Mouse (Mus musculus): ENCODE results near the gene B4galnt4.

Gene B4galnt4

DNA sequence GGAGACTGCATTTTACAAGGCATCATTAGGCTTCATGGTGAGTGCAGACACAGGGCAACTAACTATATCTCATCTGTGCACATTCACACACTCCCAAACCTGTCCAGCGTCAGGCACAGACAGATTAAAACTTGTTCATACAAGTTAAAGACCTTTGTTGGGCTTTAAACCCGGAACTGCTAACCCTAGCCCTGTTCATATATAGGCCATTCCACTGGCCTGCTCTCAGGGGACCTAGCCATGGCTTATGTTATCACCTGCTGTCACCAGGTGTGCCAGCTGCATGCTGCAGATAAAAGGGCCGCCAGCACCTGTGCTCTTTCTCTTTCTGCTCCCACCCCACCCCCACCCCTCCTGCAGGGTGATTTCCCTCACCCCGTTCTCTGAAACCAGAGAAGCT lies 18.4 kb upstream of the B4galnt4 start:
- DNase-seq, result no peak

DNA sequence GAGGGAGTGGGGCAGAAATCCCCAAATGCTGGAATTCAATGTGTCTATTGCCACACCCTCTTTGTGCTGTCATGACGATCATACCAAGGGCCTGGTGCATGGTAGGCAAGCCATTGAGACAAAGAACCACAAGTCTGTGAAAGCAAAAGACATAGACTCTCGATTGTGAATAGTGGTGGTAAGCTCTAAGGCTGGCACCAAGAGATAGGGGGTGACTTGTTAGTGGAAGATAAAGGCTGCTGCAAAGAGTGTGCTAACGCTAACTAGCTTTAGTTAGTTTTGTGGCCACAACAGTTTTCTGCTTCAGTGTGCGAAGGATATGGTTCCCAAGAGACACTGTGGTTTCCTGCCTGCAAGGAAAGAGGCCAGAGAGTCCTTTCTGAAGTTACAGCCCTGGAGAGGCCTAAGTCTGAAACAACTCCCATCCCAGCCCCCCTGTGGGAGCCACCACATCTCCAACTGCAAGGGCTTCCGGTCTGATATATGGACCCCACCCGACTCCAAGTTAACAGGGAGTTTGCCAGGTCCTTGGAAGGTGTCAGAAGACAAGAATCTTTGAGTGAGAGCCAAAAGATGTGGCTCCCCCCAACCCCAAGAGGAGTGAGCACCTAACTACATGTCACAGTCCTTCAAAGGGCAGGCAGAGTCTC lies 13.8 kb upstream of the B4galnt4 start:
- DNase-seq, result no peak

DNA sequence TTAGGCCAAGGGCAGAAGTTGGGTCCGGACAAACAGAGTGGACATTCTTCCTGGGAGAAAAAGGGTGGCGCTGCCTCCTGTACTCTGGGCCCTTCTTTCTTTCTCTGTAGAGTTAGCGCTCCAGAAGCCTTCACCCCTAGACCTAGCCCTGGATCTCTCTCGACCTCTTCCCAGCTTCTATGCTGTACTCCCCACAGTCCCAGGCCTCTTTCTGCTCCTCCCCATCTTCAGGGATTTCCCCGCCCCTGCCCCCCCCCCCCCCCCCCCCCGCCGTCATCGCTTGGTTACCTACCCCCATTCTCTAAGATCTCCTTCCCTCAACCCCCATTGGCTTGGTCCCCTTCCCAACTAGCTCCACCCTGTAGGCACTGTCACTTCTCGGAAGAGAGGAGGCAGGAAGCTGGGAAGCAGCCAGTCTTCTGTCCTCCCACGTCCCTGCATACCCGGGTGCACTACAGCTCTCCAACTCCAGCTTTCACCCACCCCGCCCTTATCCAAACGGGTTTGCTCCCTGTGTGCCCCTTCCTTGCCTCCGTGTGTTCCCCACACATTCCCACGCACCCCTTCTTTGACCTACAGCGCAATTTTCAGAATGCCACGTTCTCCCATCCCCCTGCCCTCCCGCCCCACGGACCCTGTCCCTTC lies 13.2 kb upstream of the B4galnt4 start:
- DNase-seq, result no peak

DNA sequence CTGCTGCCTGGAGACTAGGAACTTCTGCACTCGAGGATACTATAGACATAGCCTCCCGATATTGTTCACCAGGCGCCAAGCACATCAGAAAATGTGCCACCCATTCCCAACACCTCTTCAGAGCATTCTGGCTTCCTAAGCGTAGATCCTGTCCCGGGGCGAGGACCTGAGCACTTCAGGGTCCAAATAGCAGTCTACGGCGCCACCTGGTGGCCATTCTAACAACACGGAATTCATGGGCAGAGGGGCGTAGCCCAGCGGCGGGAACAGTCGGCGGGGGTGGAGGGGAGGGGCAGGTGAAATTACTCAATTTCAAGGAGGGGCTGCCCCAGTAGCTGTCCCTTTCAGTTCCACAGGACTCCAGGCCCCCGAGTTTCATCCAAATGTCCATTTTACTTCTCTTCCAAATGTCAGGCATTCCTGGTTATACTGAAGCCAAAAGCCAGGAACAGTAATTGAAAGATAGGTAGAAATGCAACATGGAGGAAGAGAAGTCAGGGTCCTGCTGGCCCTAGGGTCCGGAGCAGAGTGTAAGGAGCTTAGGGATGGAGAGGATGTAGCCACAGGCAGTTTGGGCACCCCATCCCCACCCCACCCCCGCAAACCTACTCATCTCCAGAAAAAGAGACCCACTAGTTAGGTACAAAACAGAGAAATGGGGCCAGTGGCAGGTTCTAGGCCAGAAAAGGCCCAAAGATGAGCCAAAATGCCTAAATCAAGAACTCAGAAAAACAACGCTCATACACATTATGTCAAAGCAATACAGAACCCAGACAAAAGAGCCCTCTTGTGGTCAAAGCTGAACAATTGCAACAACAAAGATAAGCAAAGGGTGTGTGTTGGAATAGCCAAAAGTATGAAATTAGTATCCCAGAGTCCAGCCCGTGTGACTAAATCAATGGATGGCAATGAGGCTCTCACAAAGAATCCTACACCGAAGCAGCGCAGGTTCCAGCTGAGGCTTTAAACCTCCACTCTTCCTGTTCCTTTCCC lies 12.4 kb upstream of the B4galnt4 start:
- DNase-seq, result peak; percentile 94

DNA sequence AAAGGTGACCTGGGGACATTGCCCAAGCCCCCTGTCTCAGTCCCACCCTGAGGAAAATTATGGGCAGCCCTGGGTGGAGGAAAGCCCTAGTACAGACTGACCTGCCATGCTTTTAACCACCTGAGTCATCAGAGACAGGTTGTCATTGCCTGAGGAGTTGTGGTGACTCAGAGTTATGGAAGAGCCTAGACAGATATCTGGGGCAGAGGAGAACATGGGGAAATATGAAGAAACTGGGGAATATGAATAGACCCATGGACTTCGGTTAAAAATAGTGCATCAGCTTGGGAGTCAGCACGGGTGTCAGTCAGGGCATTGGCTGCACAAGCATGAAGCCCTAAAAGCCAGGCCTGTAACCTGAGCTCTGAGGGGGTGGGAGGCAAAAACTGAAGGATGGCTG lies 11.6 kb upstream of the B4galnt4 start:
- no peak for DNase-seq

DNA sequence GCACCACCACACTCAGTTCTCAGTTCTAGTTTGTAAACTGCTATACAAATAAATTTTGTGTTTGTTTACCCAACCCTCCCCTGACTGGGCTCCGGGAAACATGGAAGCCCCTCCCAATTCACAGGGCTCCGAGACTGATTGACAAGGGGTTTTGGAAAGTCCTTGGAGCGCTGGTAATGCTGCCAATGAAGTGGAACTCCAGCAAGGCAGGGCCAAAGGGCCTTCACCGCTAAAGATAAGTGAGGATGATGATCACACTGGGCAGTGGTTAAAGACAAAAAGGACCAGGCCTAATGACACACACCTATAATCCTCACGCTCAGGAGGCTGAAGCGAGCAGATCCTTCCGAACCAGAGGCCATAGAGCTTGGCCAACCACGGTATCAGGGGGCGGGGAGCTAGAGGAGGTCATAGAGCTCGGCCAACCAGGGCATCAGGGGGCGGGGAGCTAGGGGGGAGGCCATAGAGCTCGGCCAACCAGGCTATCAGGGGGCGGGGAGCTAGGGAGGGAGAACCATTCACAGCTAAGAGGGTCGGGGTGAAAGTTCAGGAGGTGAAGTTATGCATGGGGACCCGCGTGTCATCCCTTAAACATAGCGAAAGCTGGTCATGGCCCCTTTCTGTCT lies 9.7 kb upstream of the B4galnt4 start:
- no peak for DNase-seq

DNA sequence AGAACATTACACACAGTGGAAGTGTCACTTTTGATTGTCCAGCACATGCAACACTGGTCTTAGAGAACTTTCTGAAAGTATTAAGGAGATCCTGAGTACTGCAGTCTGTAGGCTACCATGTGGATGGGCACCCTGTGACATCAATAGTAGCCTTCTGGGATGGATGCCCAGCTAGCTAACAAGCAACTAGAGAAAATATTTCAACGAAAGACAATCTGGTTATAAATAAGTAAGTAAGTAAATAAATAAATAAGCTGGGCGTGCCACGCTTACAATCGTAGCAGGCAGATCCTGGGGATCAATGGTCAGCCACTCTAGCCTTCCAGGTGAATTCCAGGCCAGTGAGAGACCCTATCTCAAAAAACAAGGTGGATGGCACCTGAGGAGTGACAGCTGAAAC lies 8.9 kb upstream of the B4galnt4 start:
- DNase-seq, result no peak

DNA sequence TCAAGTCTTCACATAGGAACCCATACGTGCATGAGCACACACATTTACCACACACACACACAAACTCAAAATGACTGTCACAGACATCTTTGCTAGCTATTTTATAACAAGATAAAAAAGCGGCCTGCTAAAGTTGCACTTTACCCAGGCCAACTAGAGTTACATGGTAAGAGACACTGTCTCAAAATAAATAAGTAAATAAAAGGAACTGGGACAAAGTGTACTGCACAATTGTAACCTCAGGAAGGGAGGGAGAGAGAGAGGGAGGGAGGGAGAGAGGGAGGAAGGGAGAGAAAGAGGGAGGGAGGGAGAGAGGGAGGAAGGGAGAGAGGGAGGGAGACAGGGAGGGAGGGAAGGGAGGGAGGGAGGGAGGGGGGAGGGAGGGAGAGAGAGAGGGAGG lies 8.5 kb upstream of the B4galnt4 start:
- no peak for DNase-seq

DNA sequence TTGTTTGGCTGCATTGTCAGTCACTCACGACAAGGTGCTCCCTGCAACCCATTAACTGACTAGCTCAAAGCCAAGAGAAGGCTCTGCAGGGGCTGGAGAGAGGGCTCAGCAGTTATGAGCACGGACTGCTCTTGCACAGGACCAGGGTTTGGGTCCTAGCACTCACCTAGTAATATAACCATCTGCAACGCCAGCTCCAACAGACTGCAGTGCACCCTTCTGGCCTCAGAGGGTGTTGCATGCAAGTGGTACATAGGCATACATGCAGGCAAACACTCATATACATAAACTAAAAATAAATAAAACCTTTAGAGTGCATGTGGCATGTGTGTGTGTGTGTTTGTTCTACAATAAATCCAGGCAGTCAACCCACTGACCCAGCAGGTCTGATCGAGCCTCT lies 5.1 kb upstream of the B4galnt4 start:
- DNase-seq, result no peak

DNA sequence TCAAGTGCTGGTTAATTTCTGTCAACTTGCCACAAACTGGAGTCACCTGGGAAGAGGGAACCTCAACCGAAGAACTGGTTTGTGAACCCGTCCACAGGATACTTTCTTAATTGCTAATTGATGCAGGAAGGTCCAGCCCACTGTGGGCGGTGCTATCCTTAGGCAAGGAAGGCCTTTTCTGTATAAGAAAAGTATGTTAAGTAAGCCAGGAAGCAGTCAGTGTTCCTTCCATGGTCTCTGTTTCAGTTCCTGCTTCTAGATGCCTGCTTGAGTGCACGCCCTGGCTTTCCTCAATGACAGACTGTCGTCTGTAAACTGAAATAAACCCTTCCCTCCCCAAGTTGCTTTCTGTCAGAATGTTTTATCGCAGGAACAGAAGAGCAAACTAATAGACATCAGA lies 3.9 kb upstream of the B4galnt4 start:
- DNase-seq, result no peak

DNA sequence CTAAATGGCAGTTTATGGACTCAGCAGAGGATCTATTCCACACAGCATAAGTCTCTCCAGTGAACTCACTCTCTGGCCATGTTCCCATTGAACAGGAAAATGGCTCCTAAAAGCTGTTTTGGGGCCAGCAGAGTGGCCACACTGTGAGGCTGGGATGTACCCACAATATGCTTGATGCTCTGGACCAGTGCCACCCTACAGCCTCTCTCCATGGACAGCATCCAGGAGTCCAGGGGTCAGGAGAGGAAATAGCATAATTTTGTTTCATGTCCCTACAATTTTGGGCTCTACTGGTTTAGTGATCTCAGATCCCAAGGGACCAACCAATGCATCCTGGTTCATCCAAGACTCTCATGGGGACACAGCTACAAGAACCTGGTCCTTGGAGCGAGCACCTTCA lies 3.4 kb upstream of the B4galnt4 start:
- no peak for DNase-seq

DNA sequence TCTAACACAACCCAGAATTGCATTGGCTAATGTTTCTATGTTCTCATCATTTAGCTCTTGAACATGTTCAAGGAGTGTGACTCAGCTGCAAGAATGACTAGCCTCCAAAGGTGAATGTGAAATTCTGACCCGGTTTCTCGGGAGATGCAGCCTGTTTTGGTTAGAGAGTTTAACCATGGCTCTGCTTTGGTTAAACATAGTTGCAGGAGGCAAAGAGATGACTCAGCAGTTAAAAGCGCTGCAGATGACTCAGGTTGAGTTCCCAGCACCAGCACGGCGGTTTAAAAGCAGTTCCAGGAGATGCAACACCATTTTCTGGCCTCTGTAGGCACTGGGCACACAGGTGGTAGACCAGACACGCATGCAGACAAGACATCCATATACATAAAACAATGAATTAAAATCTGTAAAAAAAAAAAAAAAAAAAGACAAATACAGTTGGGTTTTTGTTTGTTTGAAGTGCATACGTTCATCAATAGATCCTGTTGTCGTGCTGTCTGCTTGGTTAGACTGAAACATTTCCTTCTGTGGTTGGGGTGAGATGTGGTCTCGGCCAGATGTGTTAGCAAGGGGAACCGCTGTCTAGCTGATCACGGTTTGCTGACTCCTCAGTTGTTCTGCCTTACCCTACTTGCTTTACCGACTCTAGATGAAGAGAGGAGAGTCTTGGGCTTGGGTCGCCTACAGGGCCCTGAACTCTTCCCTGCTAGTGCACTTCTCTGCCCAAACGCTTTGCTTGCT lies 2.1 kb upstream of the B4galnt4 start:
- no peak for DNase-seq

DNA sequence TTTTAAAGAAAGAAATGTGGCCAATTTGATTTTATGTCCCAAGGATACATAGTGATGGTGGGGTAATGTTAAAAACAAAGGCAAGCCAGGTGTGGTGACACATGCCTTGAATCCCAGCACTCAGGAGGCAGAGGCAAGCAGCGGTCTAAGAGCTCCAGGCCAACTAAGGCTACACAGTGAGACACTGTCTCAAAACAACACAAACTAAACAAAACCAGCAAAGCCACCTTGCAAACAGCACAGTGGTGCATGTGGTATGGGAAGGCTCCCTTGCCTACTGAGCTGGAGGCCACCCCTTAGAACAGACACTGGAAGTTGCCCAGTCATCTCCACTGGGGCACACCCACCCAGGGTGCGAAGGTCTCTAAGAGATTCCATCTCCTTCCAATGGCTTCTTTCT lies 975 bp upstream of the B4galnt4 start:
- no peak for DNase-seq

DNA sequence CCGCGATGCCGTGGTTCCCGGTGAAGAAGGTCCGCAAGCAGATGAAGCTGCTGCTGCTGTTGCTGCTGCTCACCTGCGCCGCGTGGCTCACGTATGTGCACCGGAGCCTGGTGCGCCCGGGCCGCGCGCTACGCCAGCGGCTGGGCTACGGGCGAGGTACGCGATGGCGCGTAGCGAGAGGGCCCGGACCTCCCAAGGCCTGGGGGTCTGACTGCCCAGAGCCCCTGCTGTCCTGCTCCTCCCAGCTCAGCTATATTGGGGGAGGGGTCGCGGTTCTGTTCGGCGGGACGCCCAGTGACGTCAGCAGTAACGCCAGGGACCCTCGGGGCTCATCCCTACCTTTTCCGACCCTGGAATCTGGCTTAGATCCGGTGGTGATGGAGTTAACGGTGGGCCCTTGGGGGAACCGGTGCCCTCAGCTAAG lies 377 bp downstream of the B4galnt4 start:
- peak; percentile 53 for DNase-seq

DNA sequence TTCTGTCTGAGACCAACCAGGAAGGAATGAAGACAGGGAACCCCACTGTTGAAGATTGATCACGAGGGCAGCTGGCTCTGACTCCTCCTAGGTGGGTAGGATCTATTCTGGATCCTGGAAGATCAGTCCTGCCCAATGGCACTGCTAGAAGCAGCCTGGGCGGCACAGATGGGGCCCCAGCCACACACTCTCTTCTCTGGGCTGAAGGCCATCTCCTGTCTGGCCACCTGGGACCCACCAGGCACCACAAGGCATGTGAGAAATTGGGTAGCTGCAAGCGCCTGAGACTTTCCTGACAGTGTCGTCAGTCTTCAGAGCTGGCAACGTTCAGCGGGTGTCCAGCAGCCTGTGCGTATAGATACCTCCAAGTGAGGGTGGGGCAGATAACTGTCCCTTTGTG lies 1.6 kb downstream of the B4galnt4 start:
- no peak for DNase-seq

DNA sequence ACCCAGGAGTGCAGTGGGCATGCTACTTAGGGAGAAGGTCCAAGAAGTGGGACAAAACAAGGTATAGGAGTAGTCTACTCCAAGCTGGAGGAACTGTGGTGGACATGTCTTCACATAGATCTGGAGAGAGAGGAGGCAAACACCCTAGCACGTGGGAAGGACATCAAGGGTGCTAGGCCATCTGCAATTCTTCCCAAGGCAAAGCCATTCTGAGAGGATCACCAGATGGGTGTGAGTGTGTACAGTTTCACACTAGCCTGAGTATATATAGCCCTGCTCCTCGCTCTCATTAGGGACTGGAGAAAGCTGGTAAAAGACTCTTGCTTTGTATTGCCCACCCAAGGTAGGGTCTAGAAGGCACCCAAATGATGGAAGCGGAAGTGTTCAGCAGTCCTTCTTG lies 2.4 kb downstream of the B4galnt4 start:
- no peak for DNase-seq

DNA sequence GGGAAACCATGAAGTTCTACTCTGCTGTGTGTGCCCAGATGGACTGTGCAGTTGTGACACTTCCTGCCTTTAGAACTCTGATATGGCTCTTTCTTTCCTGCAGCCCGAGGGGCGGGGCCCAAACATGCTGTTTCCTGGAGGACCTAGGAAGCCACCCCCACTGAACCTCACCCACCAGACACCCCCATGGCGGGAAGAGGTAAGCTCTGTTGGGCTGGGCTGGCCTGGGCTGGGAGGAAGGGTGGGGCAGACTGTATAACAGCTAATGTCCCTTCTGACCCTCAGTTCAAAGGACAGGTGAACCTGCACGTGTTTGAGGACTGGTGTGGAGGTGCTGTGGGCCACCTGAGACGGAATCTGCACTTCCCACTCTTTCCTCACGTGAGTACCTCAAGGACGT lies 3.3 kb downstream of the B4galnt4 start:
- peak; percentile 62 for DNase-seq

DNA sequence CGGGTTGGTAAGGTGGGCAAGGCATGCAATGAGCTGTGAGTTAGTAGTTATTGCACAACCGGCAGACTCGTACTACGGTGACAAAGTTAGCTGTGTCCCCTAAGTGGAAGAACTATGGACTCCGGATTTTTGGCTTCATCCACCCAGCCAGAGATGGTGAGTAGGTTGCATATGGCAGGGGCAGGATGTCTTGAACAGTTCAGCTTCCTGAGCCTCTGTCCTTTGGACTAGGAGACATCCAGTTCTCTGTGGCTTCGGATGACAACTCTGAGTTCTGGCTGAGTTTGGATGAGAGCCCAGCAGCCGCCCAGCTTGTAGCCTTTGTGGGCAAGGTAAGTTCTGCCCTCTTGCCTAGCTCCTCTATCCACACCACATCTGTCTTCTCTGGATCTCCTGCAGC lies 3.7 kb downstream of the B4galnt4 start:
- no peak for DNase-seq

DNA sequence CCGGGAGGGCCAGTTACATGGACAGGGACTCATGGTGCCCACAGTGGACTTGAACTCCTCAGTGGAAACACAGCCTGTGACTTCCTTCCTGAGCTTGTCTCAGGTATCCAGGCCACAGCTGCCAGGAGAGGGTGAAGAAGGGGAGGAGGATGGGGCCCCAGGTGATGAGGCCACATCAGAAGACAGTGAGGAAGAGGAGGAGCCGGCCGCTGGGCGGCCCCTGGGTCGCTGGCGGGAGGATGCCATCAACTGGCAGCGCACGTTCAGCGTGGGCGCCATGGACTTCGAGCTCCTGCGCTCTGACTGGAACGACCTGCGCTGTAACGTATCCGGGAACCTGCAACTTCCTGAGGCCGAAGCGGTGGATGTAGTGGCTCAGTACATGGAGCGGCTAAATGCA lies 7.4 kb downstream of the B4galnt4 start:
- peak; percentile 58 for DNase-seq

DNA sequence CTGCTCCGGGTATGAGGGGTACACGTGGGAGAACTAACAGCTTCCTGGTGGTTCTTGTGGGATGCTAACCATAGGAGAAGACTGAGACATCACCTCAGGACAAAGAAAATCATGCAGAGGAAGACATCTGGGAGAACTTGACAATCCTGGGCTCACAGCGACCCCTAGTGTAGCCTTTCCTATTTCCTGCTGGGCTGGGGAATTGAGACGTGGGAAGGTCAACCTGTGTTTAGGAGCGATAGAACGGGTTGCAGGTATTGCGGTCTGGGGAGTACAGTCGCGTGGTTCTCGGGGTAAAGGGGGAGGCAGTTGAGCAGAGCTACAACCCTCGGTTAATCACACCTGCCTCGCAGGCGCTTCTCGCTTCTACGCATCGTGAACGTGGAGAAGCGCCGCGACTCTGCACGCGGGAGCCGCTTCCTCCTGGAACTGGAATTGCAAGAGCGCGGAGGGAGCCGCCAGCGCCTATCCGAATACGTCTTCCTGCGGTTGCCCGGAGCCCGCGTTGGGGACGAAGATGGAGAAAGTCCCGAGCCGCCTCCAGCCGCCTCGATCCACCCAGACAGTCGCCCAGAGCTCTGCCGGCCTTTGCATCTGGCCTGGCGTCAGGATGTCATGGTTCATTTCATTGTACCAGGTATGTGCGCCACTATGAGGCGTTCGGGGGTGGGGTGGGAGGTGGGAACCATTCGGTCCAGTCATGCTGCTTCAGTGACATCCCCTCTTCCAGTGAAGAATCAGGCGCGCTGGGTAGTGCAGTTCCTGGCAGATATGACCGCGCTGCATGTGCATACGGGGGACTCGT lies 9.4 kb downstream of the B4galnt4 start:
- DNase-seq, result peak; percentile 87

DNA sequence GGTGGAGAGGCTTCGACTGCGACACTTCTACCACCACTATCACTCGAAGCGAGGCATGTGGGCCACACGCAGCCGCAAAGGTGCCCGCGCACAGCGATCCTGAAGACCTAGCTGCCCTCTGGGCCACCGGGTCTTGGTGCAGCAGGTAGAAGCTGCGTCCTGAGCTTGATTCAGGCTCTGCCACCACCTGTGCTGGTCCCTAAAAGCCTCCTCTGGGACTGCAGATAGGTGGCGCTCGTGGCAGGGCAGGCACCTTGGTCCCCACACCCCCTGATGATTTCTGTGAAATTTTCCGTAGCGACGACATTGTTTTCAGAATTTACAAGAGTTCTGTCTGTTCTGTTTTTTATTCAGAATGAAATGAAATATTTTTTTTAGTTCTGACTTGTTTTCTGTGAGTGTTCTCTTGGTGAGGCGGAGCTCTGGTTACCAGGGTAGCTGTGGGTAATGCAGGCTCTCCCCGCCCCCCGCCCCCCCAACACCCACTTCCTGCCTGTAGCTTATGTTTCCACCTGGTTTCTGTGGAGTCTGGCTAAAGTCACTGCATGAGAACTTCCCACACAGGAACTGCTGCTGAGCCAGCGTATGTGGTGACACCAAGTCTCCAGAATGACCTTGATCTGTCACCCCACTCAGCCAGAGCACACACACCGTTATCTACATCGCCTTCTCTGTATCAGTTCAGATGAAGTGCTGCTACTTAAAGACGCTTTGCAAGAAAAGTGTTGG lies 11.3 kb downstream of the B4galnt4 start:
- DNase-seq, result peak; percentile 87
